In genomic region chr7:99641245-99641644, GRCm38 (mm10) we compare ENCODE assay signal across 9 mouse cellular contexts. TPM values are rescaled to one million over a fixed set of nuclear protein-coding genes. Genes with fewer than 3 reads are reported as not detected.
DNase-seq lines count a peak whose midpoint lies in the region; ATAC-seq lines count a peak whose summit lies in the region.
"Had no signal": no experiment of that assay in that cellular context is flagged by ENCODE, and none has a peak within 500 bp of the region (broad histone marks: within the 10 kb centered on the region; RNA-seq: fewer than 3 reads in every experiment).

No protein-coding gene starts in this region.

- peaks cover 11% of the 10 kb centered on the region for H3K4me1 ChIP-seq in heart, embryonic 12.5 days (replicated peaks)
- H3K4me1 ChIP-seq in intestine, embryonic 15.5 days (replicated peaks): no peaks in the 10 kb centered on the region

- no peak overlapping the region for H3K27ac ChIP-seq in heart, embryonic 12.5 days (ENCODE audit: poor library complexity, severe bottlenecking)
- H3K27ac ChIP-seq in intestine, embryonic 15.5 days: no peak overlapping the region
- H3K27ac ChIP-seq: midbrain, embryonic 10.5 days had no signal

- no peaks in the 10 kb centered on the region for H3K36me3 ChIP-seq in heart, embryonic 12.5 days
- no peaks in the 10 kb centered on the region for H3K36me3 ChIP-seq in intestine, embryonic 15.5 days
- H3K36me3 ChIP-seq: midbrain, embryonic 10.5 days had no signal

- H3K9ac ChIP-seq in heart, embryonic 12.5 days: no peak overlapping the region
- H3K9ac ChIP-seq in intestine, embryonic 15.5 days: no peak overlapping the region

- H3K9me3 ChIP-seq in heart, embryonic 12.5 days (replicated peaks): no peaks in the 10 kb centered on the region
- H3K9me3 ChIP-seq in intestine, embryonic 15.5 days: no peaks in the 10 kb centered on the region
- H3K9me3 ChIP-seq: midbrain, embryonic 10.5 days had no signal

- no peak overlapping the region for H3K4me3 ChIP-seq in heart, embryonic 12.5 days
- no peak overlapping the region for H3K4me3 ChIP-seq in intestine, embryonic 15.5 days (replicated peaks)
- H3K4me3 ChIP-seq: midbrain, embryonic 10.5 days had no signal

- H3K27me3 ChIP-seq in heart, embryonic 12.5 days (replicated peaks): peaks cover 24% of the 10 kb centered on the region
- H3K27me3 ChIP-seq in intestine, embryonic 15.5 days (replicated peaks): 0 out of 2 replicates have a peak, but pooled peaks cover 6% of the 10 kb centered on the region

- H3K4me2 ChIP-seq in heart, embryonic 12.5 days: no peak overlapping the region
- H3K4me2 ChIP-seq in intestine, embryonic 15.5 days (replicated peaks): no peak overlapping the region

- peak; percentile 45 for DNase-seq in heart, postnatal 4 days
- peak; percentile 25 for DNase-seq in urinary bladder, postnatal 14 days (ENCODE audit: low spot score)
- no peak for DNase-seq in urinary bladder, adult 18-20 months (ENCODE audit: low spot score in 2 of 2)
- DNase-seq in gastrocnemius, postnatal 14 days: peak; percentile 81
- DNase-seq: embryo, embryonic 11 days had no signal

- intact Hi-C loops in gastrocnemius, postnatal 14 days (cut with DNase I; ENCODE audit: low total_unique reads): no loop called here

- ATAC-seq in heart, embryonic 12.5 days (ENCODE audit: insufficient number of reproducible peaks, low FRiP score): no peak
- no peak for ATAC-seq in intestine, embryonic 15.5 days
- ATAC-seq in CD4-positive, CD25-positive, alpha-beta regulatory T cell, adult 4 months: no peak

- WGBS in heart, embryonic 12.5 days: 31% methylated on average over 4 of the region's 4 CpGs
- 49% methylated on average over 4 of the region's 4 CpGs for WGBS in intestine, embryonic 15.5 days

RNA-seq across cellular contexts. Expression of gene Tpbgl, which starts 14.3 kb away (rescaled TPM):
- total RNA-seq in heart, postnatal 4 days (2021): 1 to 10 TPM; 3.4 to 4.7 TPM
- polyA plus RNA-seq in heart, embryonic 12.5 days (2016; fragmentation: Nextera tagmentation; extraction: Ambion mirVana): 1.3 and 1.5 TPM in 2 replicates
- 10 to 100 TPM; 38.7 to 43.2 TPM for total RNA-seq in gastrocnemius, postnatal 14 days (2021)
- 1.3 and 1.4 TPM in 2 replicates for polyA plus RNA-seq in intestine, embryonic 15.5 days (2015; fragmentation: Nextera tagmentation; extraction: Ambion mirVana)
- polyA plus RNA-seq in CD4-positive, CD25-positive, alpha-beta regulatory T cell, adult 4 months (2017; shearing (Covaris generic)): under 1 TPM; 0.25 to 0.35 TPM

Comparison
In these comparisons a context has a peak if more than half of its experiments do, and no peak if none do; other contexts are left out.
1. DNase-seq: peak in heart, postnatal 4 days (single experiment), urinary bladder, postnatal 14 days (single experiment) and gastrocnemius, postnatal 14 days (single experiment); none in urinary bladder, adult 18-20 months (0 of 2).